Mouse (Mus musculus) heart, embryonic 16.5 days (tissue): ENCODE results near the gene Ppm1h. TPM values are rescaled to one million over a fixed set of nuclear protein-coding genes. Genes with fewer than 3 reads are reported as not detected.

Experiments used
- ATAC-seq: fragments of 200-750 bp; cut with Nextera tagmentation; replicated peaks from 2 replicates; pipeline ENCODE4 v1.8.0; 2017; ENCODE audit warnings: moderate number of reproducible peaks; ENCODE audit not compliant: insufficient read depth, low FRiP score; ENCODE audit errors: extremely low read depth
- H3K27ac ChIP-seq: fragments of 300-500 bp; sonication (generic); 2 replicates; pipeline ENCODE4 v1.5.1; 2014; ENCODE audit warnings: mild to moderate bottlenecking, low read length, control low read depth, moderate library complexity
- H3K27me3 ChIP-seq: fragments of 300-500 bp; sonication (generic); 2 replicates; pipeline ENCODE4 v1.6.1; 2014; ENCODE audit warnings: low read length, mixed read lengths; ENCODE audit not compliant: control insufficient read depth, insufficient read depth
- H3K36me3 ChIP-seq: fragments of 300-500 bp; sonication (generic); 2 replicates; pipeline ENCODE4 v1.6.1; 2014; ENCODE audit not compliant: control insufficient read depth, insufficient read depth
- H3K4me1 ChIP-seq: fragments of 300-500 bp; sonication (generic); 2 replicates; pipeline ENCODE4 v1.6.1; 2014; ENCODE audit warnings: low read length, mixed read lengths; ENCODE audit not compliant: control insufficient read depth, insufficient read depth
- H3K4me2 ChIP-seq: fragments of 300-500 bp; sonication (generic); 2 replicates; pipeline ENCODE4 v1.6.1; 2014; ENCODE audit warnings: low read depth, mild to moderate bottlenecking, control low read depth, low read length
- H3K4me3 ChIP-seq: fragments of 300-500 bp; sonication (generic); 2 replicates; pipeline ENCODE4 v1.5.1; 2014; ENCODE audit warnings: mild to moderate bottlenecking, control low read depth, low read length
- H3K9ac ChIP-seq: fragments of 300-500 bp; sonication (generic); 2 replicates; pipeline ENCODE4 v1.6.1; 2014; ENCODE audit warnings: low read length, control low read depth
- H3K9me3 ChIP-seq: fragments of 300-500 bp; sonication (generic); replicated peaks from 2 replicates; pipeline ENCODE4 v1.6.1; 2016; ENCODE audit warnings: low read length; ENCODE audit not compliant: control insufficient read depth
- WGBS: fragments of 180-500 bp; shearing (Covaris S2); extraction: QIAGEN DNeasy Blood & Tissue Kit; methylation state at CpG from one replicate; pipeline ENCODE4 v1.1.7; 2014; 5-methylcytosine and 5-hydroxymethylcytosine counted together
- polyA plus RNA-seq: library from polyadenylated mRNA; unstranded; fragments of >200 nt; fragmentation: Nextera tagmentation; extraction: Ambion mirVana; gene quantifications from 2 replicates; pipeline ENCODE4 v1.2.1, GENCODE M21; 2015

The Ppm1h gene
- polyA plus RNA-seq, 1 experiment from 2014 or later: 9.4 TPM

DNA sequence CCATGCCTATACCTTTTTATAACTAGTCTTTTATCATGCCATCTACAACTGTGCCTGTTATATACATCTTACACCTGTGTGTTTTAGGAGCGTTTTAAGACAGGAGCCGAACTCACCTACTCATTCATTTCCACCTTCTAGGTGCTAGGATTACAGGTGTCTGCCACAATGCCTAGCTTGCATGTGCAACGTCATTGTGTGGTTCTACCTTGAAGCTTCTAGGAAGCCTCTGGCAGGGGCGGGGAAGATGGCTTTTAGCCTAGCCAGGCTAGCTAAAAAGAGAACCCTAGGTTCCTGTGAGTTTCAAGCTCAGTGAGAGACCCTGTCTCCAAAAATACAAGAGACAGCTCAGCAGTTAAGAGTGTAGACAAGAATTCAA, 122.2 kb downstream of the Ppm1h start:
- H3K4me2 ChIP-seq: no peak overlapping the region
- peaks cover 4% of the 10 kb centered on the region; the same call in 1 of the 2 replicates for H3K36me3 ChIP-seq
- peak overlapping the region; percentile 17; the same call in 1 of the 2 replicates for H3K27ac ChIP-seq
- no peaks in the 10 kb centered on the region for H3K27me3 ChIP-seq
- 74% methylated on average over 4 of the region's 4 CpGs for WGBS
- H3K9me3 ChIP-seq: peaks cover 9% of the 10 kb centered on the region; the same call in 1 of the 2 replicates
- H3K9ac ChIP-seq: no peak overlapping the region
- ATAC-seq: no peak
- no peak overlapping the region for H3K4me3 ChIP-seq
- peaks cover 8% of the 10 kb centered on the region; the same call in 1 of the 2 replicates for H3K4me1 ChIP-seq

DNA sequence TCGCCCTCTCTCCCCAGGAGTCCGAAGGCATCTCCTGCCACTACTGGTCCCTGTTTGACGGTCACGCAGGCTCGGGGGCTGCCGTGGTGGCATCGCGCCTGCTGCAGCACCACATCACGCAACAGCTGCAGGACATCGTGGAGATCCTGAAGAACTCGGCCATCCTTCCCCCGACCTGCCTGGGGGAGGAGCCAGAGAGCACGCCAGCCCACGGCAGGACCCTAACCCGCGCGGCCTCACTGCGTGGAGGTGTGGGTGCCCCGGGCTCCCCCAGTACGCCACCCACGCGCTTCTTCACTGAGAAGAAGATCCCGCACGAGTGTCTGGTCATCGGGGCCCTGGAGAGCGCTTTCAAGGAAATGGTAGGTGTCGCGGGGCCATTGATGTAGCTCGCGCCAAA, 123.7 kb downstream of the Ppm1h start:
- peaks cover 9% of the 10 kb centered on the region; the same call in 1 of the 2 replicates for H3K9me3 ChIP-seq
- peak overlapping the region; percentile 72 for H3K4me2 ChIP-seq
- H3K27me3 ChIP-seq: no peaks in the 10 kb centered on the region
- H3K9ac ChIP-seq: peak overlapping the region; percentile 64
- peaks cover 9% of the 10 kb centered on the region for H3K4me1 ChIP-seq
- H3K4me3 ChIP-seq: peak overlapping the region; percentile 38
- 27% methylated on average over 30 of the region's 30 CpGs for WGBS
- H3K27ac ChIP-seq: no peak overlapping the region
- peaks cover 4% of the 10 kb centered on the region; the same call in 1 of the 2 replicates for H3K36me3 ChIP-seq
- ATAC-seq: no peak

DNA sequence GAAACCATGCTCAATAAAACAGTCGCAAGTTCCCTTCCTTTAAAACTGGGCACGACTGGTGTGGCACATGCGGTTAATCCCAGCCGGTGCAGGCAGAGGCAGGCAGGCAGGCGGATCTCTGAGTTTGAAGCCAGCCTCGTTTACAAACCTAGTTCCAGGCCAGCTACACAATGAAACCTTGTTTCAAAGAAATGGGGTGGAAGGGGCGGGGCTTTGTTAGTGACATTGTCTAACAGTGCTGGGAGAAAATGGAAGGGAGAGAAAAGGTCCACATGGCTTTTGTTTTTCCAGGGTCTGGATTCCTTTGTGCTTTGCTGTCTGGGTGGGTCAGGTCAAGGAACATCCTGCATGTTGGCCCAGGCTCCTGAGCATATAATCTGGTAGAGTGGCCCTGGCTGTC, 124.3 kb downstream of the Ppm1h start:
- no peaks in the 10 kb centered on the region for H3K27me3 ChIP-seq
- no peak for ATAC-seq
- peaks cover 7% of the 10 kb centered on the region; the same call in 1 of the 2 replicates for H3K9me3 ChIP-seq
- no peak overlapping the region for H3K4me3 ChIP-seq
- 70% methylated on average over 7 of the region's 7 CpGs for WGBS
- no peak overlapping the region for H3K4me2 ChIP-seq
- peaks cover 15% of the 10 kb centered on the region for H3K4me1 ChIP-seq
- no peak overlapping the region for H3K27ac ChIP-seq
- H3K9ac ChIP-seq: no peak overlapping the region
- peaks cover 4% of the 10 kb centered on the region; the same call in 1 of the 2 replicates for H3K36me3 ChIP-seq

DNA sequence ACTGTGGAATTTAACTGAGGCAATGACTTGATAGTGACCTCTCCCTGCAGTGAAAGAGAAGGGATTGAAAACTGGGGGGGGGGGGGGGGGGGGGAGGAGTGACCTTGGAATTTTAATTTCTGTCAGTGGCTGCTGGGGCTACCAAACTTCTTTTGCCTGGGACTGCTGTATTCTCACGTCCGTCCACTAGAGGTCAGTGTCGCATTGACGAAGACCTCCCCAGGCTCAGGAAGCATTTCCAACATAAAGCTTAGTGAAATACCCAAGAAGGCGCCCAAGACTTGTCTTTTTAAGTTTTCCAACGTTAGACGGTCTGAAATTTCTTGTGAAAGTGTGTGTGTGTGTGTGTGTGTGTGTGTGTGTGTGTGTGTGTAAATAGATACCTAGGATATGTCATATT, 125.3 kb downstream of the Ppm1h start:
- peaks cover 4% of the 10 kb centered on the region; the same call in 1 of the 2 replicates for H3K36me3 ChIP-seq
- no peak overlapping the region for H3K4me2 ChIP-seq
- no peak overlapping the region for H3K27ac ChIP-seq
- ATAC-seq: no peak
- WGBS: 7% methylated on average over 7 of the region's 7 CpGs
- H3K9ac ChIP-seq: no peak overlapping the region
- no peak overlapping the region for H3K4me3 ChIP-seq
- H3K27me3 ChIP-seq: no peaks in the 10 kb centered on the region
- peaks cover 22% of the 10 kb centered on the region for H3K4me1 ChIP-seq
- H3K9me3 ChIP-seq: peaks cover 6% of the 10 kb centered on the region; the same call in 1 of the 2 replicates

DNA sequence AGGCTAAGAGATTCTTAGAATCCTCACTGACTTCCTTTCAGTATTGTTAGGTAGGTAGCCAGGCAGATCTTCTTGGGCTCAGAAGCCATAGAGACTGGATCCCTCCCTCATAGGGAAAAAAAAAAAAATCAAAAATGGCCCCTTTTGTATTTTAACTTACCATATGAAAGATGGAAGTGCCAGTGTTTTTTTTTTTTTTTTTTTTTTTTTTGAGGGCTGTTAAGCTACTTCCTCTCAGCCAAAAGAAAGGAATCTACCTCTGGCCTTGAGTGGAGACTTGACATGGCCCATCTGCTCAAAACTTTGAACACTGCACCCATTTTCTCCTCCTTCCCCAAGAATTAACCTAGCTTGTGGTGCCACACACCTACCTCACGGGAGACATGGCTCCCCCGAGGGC, 127.3 kb downstream of the Ppm1h start:
- 54% methylated on average over 2 of the region's 2 CpGs for WGBS

DNA sequence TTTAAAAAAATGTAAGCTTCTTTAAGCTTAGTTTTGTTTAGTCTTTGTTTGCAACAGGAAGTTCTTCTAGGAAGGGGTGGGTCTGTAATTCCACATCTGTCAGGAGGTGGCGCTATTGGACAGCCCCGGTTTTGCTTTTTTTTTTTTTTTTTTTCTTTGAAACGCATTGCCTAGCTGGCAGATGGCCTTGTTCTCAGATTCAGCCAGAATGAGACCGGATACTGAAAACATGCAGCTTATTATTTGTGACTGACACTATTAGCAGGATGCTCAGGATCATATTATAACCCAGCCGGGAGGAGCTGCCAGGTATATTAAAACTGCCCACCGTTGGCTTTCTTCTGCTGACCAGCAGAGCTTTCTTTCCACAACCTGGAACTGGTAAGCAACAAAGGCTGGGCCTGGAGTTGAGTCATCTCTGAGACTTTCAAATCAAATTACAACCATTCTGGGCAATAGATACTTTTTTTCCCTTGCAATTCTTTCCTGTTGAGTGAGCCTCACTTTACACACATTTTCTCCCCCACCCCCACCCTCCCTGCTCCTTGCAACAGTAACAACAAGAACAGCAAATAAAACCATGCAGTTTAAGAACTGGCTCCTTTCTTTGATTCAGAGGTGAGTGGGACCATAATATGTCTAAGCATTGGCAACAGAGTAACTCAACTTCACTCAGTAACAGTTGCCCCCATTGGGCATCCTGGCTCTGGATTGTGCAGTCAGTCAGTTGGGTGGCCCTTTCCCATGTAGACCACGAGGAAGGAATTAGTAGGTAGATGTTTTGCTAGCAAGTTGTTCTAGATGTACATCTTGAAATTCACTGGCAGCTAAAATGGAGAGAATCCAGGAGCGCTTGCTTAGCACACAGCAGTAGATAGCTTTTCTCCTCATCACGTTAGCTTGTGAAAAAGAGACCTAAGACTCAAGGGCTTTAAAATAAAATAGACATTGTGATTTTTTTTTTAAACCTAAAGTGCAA, 128.9 kb downstream of the Ppm1h start:
- H3K27me3 ChIP-seq: no peaks in the 10 kb centered on the region
- H3K36me3 ChIP-seq: peaks cover 4% of the 10 kb centered on the region; the same call in 1 of the 2 replicates
- 0 out of 2 replicates have a peak overlapping the region, but pooled peaks have one; percentile 26 for H3K4me2 ChIP-seq
- H3K9me3 ChIP-seq: peaks cover 6% of the 10 kb centered on the region; the same call in 1 of the 2 replicates
- no peak overlapping the region for H3K9ac ChIP-seq
- no peak overlapping the region for H3K4me3 ChIP-seq
- 31% methylated on average over 9 of the region's 9 CpGs for WGBS
- H3K4me1 ChIP-seq: peaks cover 15% of the 10 kb centered on the region
- peak overlapping the region; percentile 70 for H3K27ac ChIP-seq
- ATAC-seq: no peak; the same call in 1 of the 2 replicates

More for the DNA sequence above, 127.3 kb downstream of the Ppm1h start:
- Histone ChIP-seq H3K9me3 (peaks cover 6% of the 10 kb centered on the region; the same call in 1 of the 2 replicates), H3K36me3 (peaks cover 4% of the 10 kb centered on the region; the same call in 1 of the 2 replicates), H3K4me1 (peaks cover 20% of the 10 kb centered on the region), H3K4me3 (no peak overlapping the region), H3K4me2 (no peak overlapping the region), H3K27me3 (no peaks in the 10 kb centered on the region), H3K27ac (no peak overlapping the region), H3K9ac (no peak overlapping the region)
- ATAC-seq: no peak

DNA sequence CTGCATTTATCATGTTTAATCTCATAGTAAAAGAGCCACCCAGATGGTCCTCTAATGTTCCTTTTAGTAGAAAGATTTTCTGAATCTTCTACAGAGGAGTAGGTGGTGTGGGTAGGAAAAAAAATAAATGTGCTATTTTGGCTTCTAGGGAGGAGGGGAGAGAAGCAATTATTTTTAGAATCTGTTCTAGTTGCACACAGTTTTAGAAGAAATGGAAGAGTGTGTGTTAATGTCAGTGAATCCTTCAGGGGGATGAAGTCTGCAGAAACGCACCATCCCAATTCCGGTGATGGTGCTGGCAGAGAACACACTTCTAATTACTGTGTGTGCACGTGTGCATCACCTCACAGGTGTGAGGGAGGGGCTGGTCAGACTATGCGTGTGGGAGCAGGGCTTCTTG, 129.6 kb downstream of the Ppm1h start:
- no peaks in the 10 kb centered on the region for H3K27me3 ChIP-seq
- peak overlapping the region; percentile 24 for H3K9ac ChIP-seq
- H3K27ac ChIP-seq: no peak overlapping the region
- peaks cover 14% of the 10 kb centered on the region for H3K4me1 ChIP-seq
- no peak overlapping the region for H3K4me3 ChIP-seq
- H3K4me2 ChIP-seq: no peak overlapping the region
- peaks cover 4% of the 10 kb centered on the region; the same call in 1 of the 2 replicates for H3K36me3 ChIP-seq
- no peak for ATAC-seq
- H3K9me3 ChIP-seq: peaks cover 6% of the 10 kb centered on the region; the same call in 1 of the 2 replicates
- WGBS: 59% methylated on average over 4 of the region's 4 CpGs

DNA sequence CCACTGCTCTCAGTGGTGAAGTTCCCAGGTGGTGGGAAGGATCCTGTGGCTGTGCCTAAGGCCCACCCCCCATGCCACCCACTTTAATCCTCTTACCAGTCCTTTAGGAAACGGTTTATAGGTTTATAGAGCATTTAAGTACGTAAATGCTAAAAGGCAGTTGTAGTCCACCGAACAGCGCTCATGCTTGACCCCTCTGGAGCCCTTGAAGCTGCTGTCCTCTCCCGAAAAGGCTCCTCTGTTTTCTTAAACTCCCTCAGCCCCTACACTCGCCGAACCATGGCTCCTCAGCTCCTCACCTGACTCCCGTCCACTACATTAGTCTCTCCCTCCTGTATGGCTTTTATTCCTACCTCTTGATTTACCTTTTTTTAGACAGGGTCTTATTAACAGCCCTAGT, 131.3 kb downstream of the Ppm1h start:
- Histone ChIP-seq H3K4me2 (no peak overlapping the region), H3K9me3 (peaks cover 3% of the 10 kb centered on the region; the same call in 1 of the 2 replicates), H3K9ac (no peak overlapping the region), H3K27me3 (no peaks in the 10 kb centered on the region), H3K36me3 (peaks cover 2% of the 10 kb centered on the region; the same call in 1 of the 2 replicates), H3K4me1 (peaks cover 14% of the 10 kb centered on the region), H3K27ac (no peak overlapping the region), H3K4me3 (no peak overlapping the region)
- 81% methylated on average over 8 of the region's 8 CpGs for WGBS
- ATAC-seq: no peak

DNA sequence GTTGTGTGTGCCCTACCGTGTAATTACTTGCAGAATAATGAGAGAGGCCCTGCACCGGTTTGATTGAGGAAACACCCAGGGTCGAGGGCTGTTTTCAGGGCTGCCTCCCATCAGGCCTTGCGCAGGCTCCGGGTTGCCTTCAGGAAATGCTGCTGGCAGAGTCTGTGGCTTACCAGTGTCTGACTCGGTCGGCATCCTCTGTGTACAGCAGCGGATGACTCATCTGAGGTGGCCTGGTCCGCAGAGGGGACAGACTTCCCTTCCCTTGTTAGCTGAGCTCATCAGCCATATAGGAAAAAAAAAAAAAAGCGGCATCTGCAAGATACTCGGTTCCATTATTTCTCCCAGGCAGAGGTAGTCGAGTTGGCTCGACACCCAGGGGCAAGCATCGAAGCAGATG, 136.5 kb downstream of the Ppm1h start:
- 53% methylated on average over 14 of the region's 14 CpGs for WGBS

More for the DNA sequence above, 136.5 kb downstream of the Ppm1h start:
- H3K4me1 ChIP-seq: 0 out of 2 replicates have a peak, but pooled peaks cover 4% of the 10 kb centered on the region
- H3K27ac ChIP-seq: 0 out of 2 replicates have a peak overlapping the region, but pooled peaks have one; percentile 20
- no peak overlapping the region for H3K4me3 ChIP-seq
- no peaks in the 10 kb centered on the region for H3K27me3 ChIP-seq
- no peaks in the 10 kb centered on the region for H3K36me3 ChIP-seq
- H3K9me3 ChIP-seq: no peaks in the 10 kb centered on the region
- peak; percentile 81 for ATAC-seq
- H3K9ac ChIP-seq: no peak overlapping the region
- no peak overlapping the region for H3K4me2 ChIP-seq
